ENCODE assay signal across 17 mouse cellular contexts in the genomic region with DNA sequence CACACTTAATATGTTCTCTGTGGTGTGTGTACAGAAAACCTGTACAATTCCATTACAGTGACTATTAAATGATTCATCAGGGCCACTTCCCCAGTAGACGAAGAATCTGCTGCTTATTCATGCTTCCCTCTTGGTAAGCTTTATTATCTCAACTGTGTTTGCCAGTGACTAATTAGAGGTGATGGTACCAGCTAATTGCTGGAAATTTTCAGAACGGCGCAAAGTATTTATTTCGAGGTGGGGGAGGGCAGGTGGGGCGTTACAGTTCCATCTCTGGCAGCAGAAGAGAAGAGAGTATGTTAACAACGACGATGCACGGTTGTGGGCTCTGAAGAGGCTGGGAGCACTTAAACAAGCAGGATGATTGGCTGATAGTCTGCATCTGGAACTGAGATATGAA.
DNase-seq lines count a peak whose midpoint lies in the region; ATAC-seq and TF ChIP-seq lines count a peak whose summit lies in the region.
"Had no signal": no experiment of that assay in that cellular context is flagged by ENCODE, and none has a peak within 500 bp of the region (broad histone marks: within the 10 kb centered on the region; RNA-seq: fewer than 3 reads in every experiment).

No protein-coding gene starts in this region.

- H3K9ac ChIP-seq in midbrain, postnatal 0 days (replicated peaks; ENCODE audit: low read length, poor library complexity, severe bottlenecking), result no peak overlapping the region
- H3K9ac ChIP-seq in midbrain, embryonic 11.5 days (ENCODE audit: low read length), result no peak overlapping the region
- H3K9ac ChIP-seq in forebrain, embryonic 14.5 days (ENCODE audit: low read length), result no peak overlapping the region
- no peak overlapping the region for H3K9ac ChIP-seq in stomach, postnatal 0 days (ENCODE audit: low read length)
- H3K9ac ChIP-seq: embryonic facial prominence, embryonic 12.5 days; hindbrain, embryonic 14.5 days; kidney, embryonic 15.5 days had no signal

- ATAC-seq in midbrain, postnatal 0 days (ENCODE audit: low FRiP score), result no peak
- no peak for ATAC-seq in midbrain, embryonic 11.5 days (ENCODE audit: low FRiP score)
- peak; percentile 29; the same call in 1 of the 2 replicates for ATAC-seq in forebrain, embryonic 14.5 days
- peak; percentile 66 for ATAC-seq in stomach, postnatal 0 days (ENCODE audit: low FRiP score, low TSS enrichment)

- no peaks in the 10 kb centered on the region for H3K36me3 ChIP-seq in midbrain, postnatal 0 days (ENCODE audit: insufficient read depth, low read length)
- no peaks in the 10 kb centered on the region for H3K36me3 ChIP-seq in midbrain, embryonic 11.5 days (ENCODE audit: control insufficient read depth, insufficient read depth, low read length)
- H3K36me3 ChIP-seq in forebrain, embryonic 14.5 days (ENCODE audit: control insufficient read depth, insufficient read depth, low read length), result no peaks in the 10 kb centered on the region
- no peaks in the 10 kb centered on the region for H3K36me3 ChIP-seq in stomach, postnatal 0 days (ENCODE audit: control insufficient read depth, insufficient read depth, low read length)
- H3K36me3 ChIP-seq: embryonic facial prominence, embryonic 12.5 days; kidney, embryonic 15.5 days had no signal

- no peak for TF ChIP-seq EP300 in stomach, postnatal 0 days (optimal IDR thresholded peaks at IDR 0.05)

- no peak overlapping the region for H3K4me2 ChIP-seq in midbrain, postnatal 0 days (ENCODE audit: low read depth, low read length, poor library complexity, severe bottlenecking)
- H3K4me2 ChIP-seq in midbrain, embryonic 11.5 days, result no peak overlapping the region
- no peak overlapping the region for H3K4me2 ChIP-seq in forebrain, embryonic 14.5 days (ENCODE audit: low read length)
- no peak overlapping the region for H3K4me2 ChIP-seq in stomach, postnatal 0 days (replicated peaks; ENCODE audit: low read depth)
- H3K4me2 ChIP-seq: embryonic facial prominence, embryonic 12.5 days; hindbrain, embryonic 14.5 days; kidney, embryonic 15.5 days; liver, embryonic 11.5 days had no signal

- DNase-seq in midbrain, postnatal 0 days (ENCODE audit: low spot score), result peak; percentile 9
- no peak for DNase-seq in midbrain, embryonic 11.5 days (ENCODE audit: low spot score, missing footprints)
- peak; percentile 63 for DNase-seq in NIH3T3 (ENCODE audit: low read depth)
- DNase-seq in forebrain, embryonic 14.5 days (ENCODE audit: low spot score), result peak; percentile 63
- no peak for DNase-seq in stomach, postnatal 0 days (ENCODE audit: low spot score)
- DNase-seq in heart, postnatal 10 days, result no peak
- no peak for DNase-seq in layer of hippocampus, postnatal 14 days (ENCODE audit: low spot score in 2 of 2)
- DNase-seq: cerebellum, adult 9-10 months; kidney, postnatal 4 days; layer of hippocampus, adult 9-11 months; lung, adult 18-20 months; lung, postnatal 14 days; thymus, postnatal 36 days had no signal

- TF ChIP-seq CTCF in midbrain, postnatal 0 days (IDR thresholded peaks at IDR 0.05), result no peak
- TF ChIP-seq CTCF in stomach, postnatal 0 days (IDR thresholded peaks at IDR 0.05; ENCODE audit: low read depth), result no peak

- 64% methylated on average over 8 of the region's 8 CpGs for WGBS in midbrain, postnatal 0 days
- WGBS in midbrain, embryonic 11.5 days, result 92% methylated on average over 8 of the region's 8 CpGs
- 26% methylated on average over 8 of the region's 8 CpGs for WGBS in forebrain, embryonic 14.5 days
- WGBS in stomach, postnatal 0 days, result 76% methylated on average over 8 of the region's 8 CpGs

- H3K27me3 ChIP-seq in midbrain, postnatal 0 days (ENCODE audit: insufficient read depth, low read length), result no peaks in the 10 kb centered on the region
- no peaks in the 10 kb centered on the region; the same call in 1 of the 2 replicates for H3K27me3 ChIP-seq in midbrain, embryonic 11.5 days (ENCODE audit: control insufficient read depth, insufficient read depth, low read length)
- no peaks in the 10 kb centered on the region for H3K27me3 ChIP-seq in forebrain, embryonic 14.5 days (replicated peaks; ENCODE audit: control insufficient read depth, insufficient read depth, low read length)
- H3K27me3 ChIP-seq in stomach, postnatal 0 days (ENCODE audit: control insufficient read depth, insufficient read depth, low read length), result no peaks in the 10 kb centered on the region
- H3K27me3 ChIP-seq: embryonic facial prominence, embryonic 12.5 days; kidney, embryonic 15.5 days had no signal

- H3K4me1 ChIP-seq in midbrain, postnatal 0 days (ENCODE audit: insufficient read depth, low read length), result no peaks in the 10 kb centered on the region
- peaks cover 6% of the 10 kb centered on the region for H3K4me1 ChIP-seq in midbrain, embryonic 11.5 days (ENCODE audit: control insufficient read depth, insufficient read depth, low read length)
- H3K4me1 ChIP-seq in forebrain, embryonic 14.5 days (ENCODE audit: control insufficient read depth, insufficient read depth, low read length), result no peaks in the 10 kb centered on the region
- H3K4me1 ChIP-seq in stomach, postnatal 0 days (replicated peaks; ENCODE audit: control insufficient read depth, insufficient read depth), result no peaks in the 10 kb centered on the region
- H3K4me1 ChIP-seq: embryonic facial prominence, embryonic 12.5 days; kidney, embryonic 15.5 days had no signal

- H3K9me3 ChIP-seq in midbrain, postnatal 0 days (ENCODE audit: low read length), result no peaks in the 10 kb centered on the region
- H3K9me3 ChIP-seq in midbrain, embryonic 11.5 days (ENCODE audit: control insufficient read depth, low read length), result no peaks in the 10 kb centered on the region
- H3K9me3 ChIP-seq in forebrain, embryonic 14.5 days (replicated peaks; ENCODE audit: control insufficient read depth, low read length), result no peaks in the 10 kb centered on the region
- no peaks in the 10 kb centered on the region for H3K9me3 ChIP-seq in stomach, postnatal 0 days (ENCODE audit: control insufficient read depth, low read length)
- H3K9me3 ChIP-seq: embryonic facial prominence, embryonic 12.5 days; kidney, embryonic 15.5 days had no signal

- H3K27ac ChIP-seq in midbrain, postnatal 0 days (ENCODE audit: low read depth, low read length), result no peak overlapping the region
- H3K27ac ChIP-seq in midbrain, embryonic 11.5 days (ENCODE audit: low read depth, low read length), result no peak overlapping the region
- H3K27ac ChIP-seq in forebrain, embryonic 14.5 days (ENCODE audit: low read depth, low read length), result no peak overlapping the region
- no peak overlapping the region for H3K27ac ChIP-seq in stomach, postnatal 0 days (replicated peaks)
- H3K27ac ChIP-seq: embryonic facial prominence, embryonic 12.5 days; hindbrain, embryonic 14.5 days; kidney, embryonic 15.5 days had no signal

- intact Hi-C loops in heart, postnatal 10 days (cut with DNase I), result no loop called here

- H3K4me3 ChIP-seq in midbrain, postnatal 0 days (ENCODE audit: low read depth, low read length), result no peak overlapping the region
- no peak overlapping the region for H3K4me3 ChIP-seq in midbrain, embryonic 11.5 days (ENCODE audit: low read depth, low read length)
- no peak overlapping the region for H3K4me3 ChIP-seq in forebrain, embryonic 14.5 days (ENCODE audit: low read depth, low read length)
- no peak overlapping the region for H3K4me3 ChIP-seq in stomach, postnatal 0 days (ENCODE audit: low read depth, low read length)
- H3K4me3 ChIP-seq: embryonic facial prominence, embryonic 12.5 days; kidney, embryonic 15.5 days had no signal

Comparison
In these comparisons a context has a peak if more than half of its experiments do, and no peak if none do; other contexts are left out.
1. DNase-seq: peak in midbrain, postnatal 0 days (single experiment), NIH3T3 (single experiment) and forebrain, embryonic 14.5 days (single experiment); none in midbrain, embryonic 11.5 days (single experiment), stomach, postnatal 0 days (single experiment), heart, postnatal 10 days (0 of 2) and layer of hippocampus, postnatal 14 days (0 of 2).
2. ATAC-seq: peak in forebrain, embryonic 14.5 days (single experiment) and stomach, postnatal 0 days (single experiment); none in midbrain, postnatal 0 days (single experiment) and midbrain, embryonic 11.5 days (single experiment).